Mouse (Mus musculus) liver, embryonic 12.5 days (tissue): ENCODE data around the gene Flad1. TPM values are rescaled to one million over a fixed set of nuclear protein-coding genes. Genes with fewer than 3 reads are reported as not detected.

Source experiments
- ATAC-seq: fragments of 200-750 bp; cut with Nextera tagmentation; 2 replicates; pipeline ENCODE4 v1.8.0; 2017; ENCODE audit warnings: moderate number of reproducible peaks, mild to moderate bottlenecking, moderate library complexity
- H3K27ac ChIP-seq: fragments of 300-500 bp; sonication (generic); 2 replicates; pipeline ENCODE4 v1.5.1; 2016; ENCODE audit warnings: mild to moderate bottlenecking
- H3K27me3 ChIP-seq: fragments of 300-500 bp; sonication (generic); replicated peaks from 2 replicates; pipeline ENCODE4 v1.6.1; 2016; ENCODE audit warnings: mild to moderate bottlenecking, moderate library complexity
- H3K36me3 ChIP-seq: fragments of 300-500 bp; sonication (generic); 2 replicates; pipeline ENCODE4 v1.6.1; 2016; ENCODE audit warnings: mild to moderate bottlenecking, moderate library complexity
- H3K4me1 ChIP-seq: fragments of 300-500 bp; sonication (generic); 2 replicates; pipeline ENCODE4 v1.6.1; 2016
- H3K4me2 ChIP-seq: fragments of 300-500 bp; sonication (generic); 2 replicates; pipeline ENCODE4 v1.6.1; 2016; ENCODE audit warnings: mild to moderate bottlenecking, moderate library complexity
- H3K4me3 ChIP-seq: fragments of 300-500 bp; sonication (generic); 2 replicates; pipeline ENCODE4 v1.5.1; 2016; ENCODE audit warnings: mild to moderate bottlenecking, moderate library complexity
- H3K9ac ChIP-seq: fragments of 300-500 bp; sonication (generic); 2 replicates; pipeline ENCODE4 v1.6.1; 2016; ENCODE audit warnings: mild to moderate bottlenecking, moderate library complexity
- H3K9me3 ChIP-seq: fragments of 300-500 bp; sonication (generic); replicated peaks from 2 replicates; pipeline ENCODE4 v1.6.1; 2016; ENCODE audit warnings: mild to moderate bottlenecking, moderate library complexity
- WGBS: fragments of 180-500 bp; shearing (Covaris S2); methylation state at CpG from one replicate; pipeline ENCODE4 v1.1.7; 2016; ENCODE audit not compliant: insufficient replicate concordance; 5-methylcytosine and 5-hydroxymethylcytosine counted together
- polyA plus RNA-seq: library from polyadenylated mRNA; unstranded; fragments of >200 nt; fragmentation: Nextera tagmentation; extraction: Ambion mirVana; gene quantifications from 2 replicates; pipeline ENCODE4 v1.2.1, GENCODE M21; 2016

The Flad1 gene
- polyA plus RNA-seq, 1 experiment from 2014 or later = 21.6 TPM

DNA sequence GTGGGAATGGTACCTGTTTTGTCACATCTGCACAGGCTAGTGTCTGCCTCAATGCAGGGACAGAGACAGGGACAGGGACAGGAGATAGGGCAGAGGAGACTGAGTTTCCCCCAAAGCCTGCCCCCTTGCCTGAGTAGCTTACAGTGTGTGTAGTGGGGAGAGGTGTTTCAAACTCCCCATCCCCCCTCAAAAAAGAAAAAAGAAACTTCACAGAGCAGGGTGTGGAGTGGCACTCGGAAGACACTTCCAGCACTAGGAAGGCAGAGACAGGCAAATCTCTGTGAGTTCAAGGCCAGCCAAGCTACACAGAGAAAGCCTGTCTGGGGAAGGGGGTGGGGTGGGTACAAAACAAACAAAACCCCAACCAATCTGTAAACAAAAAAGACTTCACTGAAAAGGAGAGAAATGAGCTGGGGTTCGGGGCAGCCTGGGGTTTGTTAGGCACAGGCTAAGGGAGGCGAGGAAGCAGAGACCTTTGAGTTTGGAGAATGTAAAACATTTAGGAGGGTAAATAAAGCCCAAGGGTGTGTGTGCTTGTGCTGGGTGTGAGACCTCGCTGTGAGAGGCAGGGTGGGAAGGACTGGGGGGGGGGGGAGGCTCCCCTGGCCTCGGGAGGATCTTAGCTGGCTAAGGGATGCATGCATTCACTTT is 38.0 kb downstream of the Flad1 start:
- H3K4me2 ChIP-seq = no peak overlapping the region
- no peaks in the 10 kb centered on the region for H3K36me3 ChIP-seq
- H3K9me3 ChIP-seq = no peaks in the 10 kb centered on the region
- peaks cover 7% of the 10 kb centered on the region; the same call in 1 of the 2 replicates for H3K27me3 ChIP-seq
- H3K4me1 ChIP-seq = peaks cover 24% of the 10 kb centered on the region
- WGBS = 34% methylated on average over 5 of the region's 5 CpGs
- no peak overlapping the region for H3K9ac ChIP-seq
- no peak overlapping the region for H3K4me3 ChIP-seq
- no peak for ATAC-seq
- no peak overlapping the region; the same call in 1 of the 2 replicates for H3K27ac ChIP-seq

DNA sequence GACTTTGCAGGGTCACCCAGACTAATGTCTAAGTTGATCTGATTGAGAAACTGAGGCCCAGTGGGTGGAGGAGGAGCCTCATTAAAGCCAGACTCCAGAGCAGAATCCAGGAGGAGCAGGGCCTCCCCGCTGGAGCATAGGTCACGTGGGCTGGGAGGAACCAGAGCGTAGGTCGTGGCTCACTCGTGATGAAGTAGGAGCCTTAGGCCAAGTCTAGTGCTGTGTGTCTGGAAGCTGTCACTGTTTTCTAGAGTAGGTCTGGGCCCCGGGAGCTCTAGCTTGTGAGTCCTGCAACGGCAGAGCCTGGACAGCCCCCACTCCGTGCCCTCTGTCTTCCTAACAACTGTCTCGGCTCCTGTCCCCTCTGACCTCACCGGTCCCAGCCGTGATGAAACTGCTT is 44.3 kb downstream of the Flad1 start:
- ATAC-seq = no peak
- Histone ChIP-seq H3K36me3 (no peaks in the 10 kb centered on the region), H3K27me3 (peaks cover 13% of the 10 kb centered on the region; the same call in 1 of the 2 replicates), H3K9ac (no peak overlapping the region), H3K4me3 (no peak overlapping the region), H3K27ac (no peak overlapping the region), H3K9me3 (no peaks in the 10 kb centered on the region), H3K4me2 (no peak overlapping the region), H3K4me1 (no peaks in the 10 kb centered on the region)
- 65% methylated on average over 11 of the region's 11 CpGs for WGBS

DNA sequence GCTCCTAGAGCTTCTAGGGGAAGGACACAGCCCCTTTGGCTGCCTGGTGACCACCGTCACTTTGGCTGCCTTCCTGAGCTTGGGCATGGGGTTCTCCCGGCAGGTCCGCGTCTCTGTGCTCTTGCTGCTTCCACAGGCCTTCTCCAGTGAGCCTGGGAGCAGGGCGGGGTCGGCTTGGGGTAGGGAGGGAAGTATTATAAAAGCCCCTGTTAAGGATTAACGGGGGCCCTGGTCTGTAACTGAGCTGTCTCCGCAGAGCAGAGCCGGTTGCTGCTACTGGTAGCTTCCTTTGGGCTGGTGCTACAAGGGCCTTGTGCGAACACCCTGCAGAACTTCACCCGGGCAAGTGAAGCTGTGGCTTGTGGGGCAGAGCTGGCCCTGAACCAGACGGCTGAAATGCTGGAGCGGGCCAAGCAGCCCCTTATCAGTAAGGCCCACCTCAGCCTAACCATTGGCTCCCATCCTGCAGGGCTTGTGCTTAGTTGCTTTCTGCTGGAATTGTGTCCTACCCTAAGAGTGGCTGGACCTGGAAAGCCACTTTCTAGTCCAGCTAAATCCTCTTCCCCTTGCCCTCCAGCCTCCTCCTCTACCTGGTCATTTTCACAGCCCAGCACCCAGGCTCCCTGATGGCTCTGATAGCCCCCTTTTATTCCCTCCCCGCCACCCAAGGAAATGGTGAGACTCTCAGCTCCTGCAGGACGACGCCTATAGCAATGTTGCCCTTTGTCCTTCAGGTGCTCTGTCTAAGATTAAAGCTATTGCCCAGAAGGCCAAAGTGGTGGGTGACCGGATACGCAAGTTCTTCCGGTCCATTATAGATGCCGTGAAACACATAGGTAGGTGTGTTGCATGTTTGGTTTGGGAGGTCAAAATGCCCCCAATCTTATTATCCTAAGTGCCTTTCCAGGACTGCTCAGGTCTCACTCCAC is 45.9 kb downstream of the Flad1 start:
- Histone ChIP-seq H3K9ac (no peak overlapping the region), H3K27ac (no peak overlapping the region), H3K36me3 (no peaks in the 10 kb centered on the region), H3K9me3 (no peaks in the 10 kb centered on the region), H3K4me2 (no peak overlapping the region), H3K4me1 (no peaks in the 10 kb centered on the region), H3K4me3 (no peak overlapping the region), H3K27me3 (peaks cover 13% of the 10 kb centered on the region; the same call in 1 of the 2 replicates)
- ATAC-seq = no peak
- 61% methylated on average over 20 of the region's 20 CpGs for WGBS

DNA sequence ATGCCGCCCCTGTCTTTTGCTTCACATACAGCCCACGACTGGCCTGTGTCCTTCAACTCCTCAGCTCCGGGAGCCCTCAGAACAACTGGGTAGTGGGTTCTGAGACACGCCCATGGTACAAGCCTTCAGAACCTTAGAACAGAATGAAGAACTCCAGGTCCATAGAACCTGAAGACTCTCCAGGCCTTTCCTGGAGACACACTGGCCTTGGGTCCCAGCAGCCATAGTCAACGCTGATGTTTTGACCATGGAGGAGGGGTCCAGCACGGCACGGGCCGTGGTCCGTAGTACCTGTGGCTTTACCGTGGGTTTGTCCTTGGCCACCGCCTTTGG is 46.6 kb downstream of the Flad1 start, which contains the start of gene Dcst1:
Gene Dcst1 (minus strand): TSS at position 101 of the 333 bp plus-strand sequence.
- H3K9ac ChIP-seq = no peak within 1 kb of the TSS
- no peak for ATAC-seq
- no peak within 1 kb of the TSS for H3K27ac ChIP-seq
- H3K27me3 ChIP-seq = peaks cover 13% of the 10 kb centered on the region; the same call in 1 of the 2 replicates
- H3K9me3 ChIP-seq = no peaks in the 10 kb centered on the region
- no peaks in the 10 kb centered on the region for H3K4me1 ChIP-seq
- H3K4me3 ChIP-seq = no peak within 1 kb of the TSS
- H3K4me2 ChIP-seq = no peak within 1 kb of the TSS
- WGBS = 68% methylated on average over 11 of the region's 11 CpGs
- no peaks in the 10 kb centered on the region for H3K36me3 ChIP-seq

DNA sequence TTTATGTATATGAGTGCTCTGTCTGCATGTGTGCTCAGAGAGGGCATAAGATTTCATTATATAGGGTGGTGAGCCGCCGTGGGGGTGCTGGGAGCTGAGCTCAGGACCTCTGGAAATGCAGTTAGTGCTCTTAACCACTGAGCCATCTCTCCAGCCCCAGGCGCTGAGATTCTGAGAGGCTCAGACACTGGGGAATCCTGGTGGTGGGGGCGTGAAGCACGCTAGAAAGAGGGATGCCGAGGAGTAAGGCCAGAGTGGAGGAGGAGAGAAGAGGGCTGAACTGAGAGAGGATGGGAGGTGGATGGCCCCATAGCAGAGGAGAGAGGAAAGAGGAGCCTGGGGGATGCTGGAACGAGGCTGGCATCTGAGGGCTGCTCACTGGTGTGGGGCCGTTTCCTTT is 47.0 kb downstream of the Flad1 start:
- Histone ChIP-seq H3K9me3 (no peaks in the 10 kb centered on the region), H3K4me2 (no peak overlapping the region), H3K4me3 (no peak overlapping the region), H3K36me3 (no peaks in the 10 kb centered on the region), H3K9ac (no peak overlapping the region), H3K27me3 (peaks cover 13% of the 10 kb centered on the region; the same call in 1 of the 2 replicates), H3K27ac (no peak overlapping the region), H3K4me1 (no peaks in the 10 kb centered on the region)
- ATAC-seq = no peak
- WGBS = 57% methylated on average over 8 of the region's 8 CpGs

DNA sequence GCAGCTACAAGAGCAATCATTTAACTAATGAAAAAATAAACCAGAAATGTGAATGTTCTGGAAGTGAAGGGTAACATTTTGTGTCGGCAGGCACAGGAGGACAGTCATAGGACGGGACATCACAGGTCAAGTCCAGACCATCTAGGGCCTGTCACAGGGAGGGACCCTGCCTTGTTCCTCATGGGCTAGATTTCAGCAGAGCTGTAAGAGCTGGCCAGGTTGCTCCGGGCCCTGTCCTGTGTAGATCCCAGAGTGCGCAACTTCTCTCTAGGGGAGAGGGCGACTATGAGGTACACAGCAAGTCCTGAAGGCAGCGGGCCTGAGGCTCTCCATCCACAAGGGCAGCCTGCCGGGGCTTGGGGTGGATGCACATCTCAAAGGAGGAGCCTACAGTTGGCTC is 50.0 kb downstream of the Flad1 start, which contains the start of gene Dcst2:
Gene Dcst2 (plus strand): TSS at position 301 of the 400 bp plus-strand sequence.
- H3K4me1 ChIP-seq = no peaks in the 10 kb centered on the region
- H3K27me3 ChIP-seq = peaks cover 26% of the 10 kb centered on the region
- H3K4me2 ChIP-seq = no peak within 1 kb of the TSS

DNA sequence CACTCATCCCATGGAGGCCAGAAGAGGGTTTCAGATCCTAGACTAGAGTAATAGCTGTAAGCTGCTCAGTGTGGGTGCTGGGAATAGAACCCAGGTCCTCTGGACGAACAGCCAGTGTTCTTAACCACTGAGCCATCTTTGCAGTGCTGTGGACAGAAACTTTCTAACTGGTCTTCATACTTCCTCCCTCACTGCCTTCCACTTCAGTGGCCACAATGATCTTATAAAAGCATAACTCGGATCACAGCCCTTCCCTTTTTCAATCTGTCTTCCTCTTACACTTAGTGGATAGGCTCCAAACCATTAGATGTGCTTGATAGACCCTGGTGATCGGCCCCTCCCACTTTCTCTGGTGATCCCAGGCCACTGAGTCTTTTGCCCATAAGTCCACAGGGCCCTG is 51.4 kb downstream of the Flad1 start:
- no peaks in the 10 kb centered on the region for H3K36me3 ChIP-seq
- H3K4me1 ChIP-seq = no peaks in the 10 kb centered on the region
- H3K4me3 ChIP-seq = no peak overlapping the region
- no peak overlapping the region for H3K27ac ChIP-seq
- H3K9ac ChIP-seq = no peak overlapping the region
- ATAC-seq = no peak
- H3K4me2 ChIP-seq = no peak overlapping the region
- no peaks in the 10 kb centered on the region for H3K9me3 ChIP-seq
- 42% methylated on average over 3 of the region's 3 CpGs for WGBS
- peaks cover 34% of the 10 kb centered on the region for H3K27me3 ChIP-seq

More for the DNA sequence above, 50.0 kb downstream of the Flad1 start, which contains the start of gene Dcst2:
- no peak for ATAC-seq
- 71% methylated on average over 7 of the region's 7 CpGs for WGBS
- no peak within 1 kb of the TSS for H3K9ac ChIP-seq
- H3K9me3 ChIP-seq = no peaks in the 10 kb centered on the region
- H3K27ac ChIP-seq = no peak within 1 kb of the TSS
- H3K36me3 ChIP-seq = no peaks in the 10 kb centered on the region
- no peak within 1 kb of the TSS for H3K4me3 ChIP-seq

DNA sequence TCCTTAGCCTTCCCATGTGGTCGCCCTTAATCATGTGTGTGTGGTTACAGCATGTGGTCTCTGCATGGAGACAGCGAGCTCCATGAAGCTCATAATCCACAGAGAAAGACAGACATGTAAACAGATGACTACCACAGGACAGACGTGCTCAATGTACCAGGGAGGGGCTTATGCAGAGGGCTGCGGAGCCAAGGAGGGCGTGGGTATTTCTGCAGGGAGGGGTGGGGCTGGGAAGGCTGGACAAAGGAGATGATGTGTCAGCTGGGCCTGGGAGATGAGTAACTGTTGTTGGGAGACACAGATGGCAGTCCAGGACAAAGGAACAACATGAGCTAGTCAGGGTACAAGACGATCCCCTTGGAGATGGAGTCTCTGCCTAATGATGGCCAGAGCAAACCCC is 52.0 kb downstream of the Flad1 start:
- no peak for ATAC-seq

DNA sequence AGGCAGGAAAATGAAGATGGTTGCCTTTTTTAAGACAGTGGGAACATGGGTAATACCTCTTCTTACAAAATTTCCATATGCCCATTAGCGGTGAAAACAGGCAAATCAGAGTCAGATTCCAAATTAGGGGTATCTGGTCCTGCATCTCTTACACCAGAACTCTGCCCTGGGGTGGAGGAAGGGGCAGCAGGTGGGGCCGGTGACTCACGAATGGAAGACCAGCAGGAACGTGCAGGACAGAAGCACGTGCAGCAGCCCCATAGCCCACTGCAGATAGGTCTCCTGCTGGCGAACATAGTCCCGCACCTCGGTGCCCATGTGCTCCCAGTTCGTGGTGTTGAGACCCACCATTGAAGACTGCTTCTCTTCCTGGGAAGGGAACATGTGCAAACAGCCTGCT is 55.6 kb downstream of the Flad1 start:
- Histone ChIP-seq H3K36me3 (no peaks in the 10 kb centered on the region), H3K4me2 (no peak overlapping the region), H3K9me3 (no peaks in the 10 kb centered on the region), H3K4me1 (peaks cover 6% of the 10 kb centered on the region; the same call in 1 of the 2 replicates), H3K4me3 (no peak overlapping the region), H3K27me3 (peaks cover 61% of the 10 kb centered on the region), H3K27ac (no peak overlapping the region), H3K9ac (no peak overlapping the region)
- ATAC-seq = no peak
- WGBS = 50% methylated on average over 9 of the region's 9 CpGs

More for the DNA sequence above, 52.0 kb downstream of the Flad1 start:
- WGBS = 54% methylated on average over 6 of the region's 6 CpGs
- Histone ChIP-seq H3K27ac (no peak overlapping the region), H3K27me3 (peaks cover 28% of the 10 kb centered on the region), H3K9me3 (no peaks in the 10 kb centered on the region), H3K4me1 (no peaks in the 10 kb centered on the region), H3K9ac (no peak overlapping the region), H3K4me2 (no peak overlapping the region), H3K36me3 (no peaks in the 10 kb centered on the region), H3K4me3 (no peak overlapping the region)

DNA sequence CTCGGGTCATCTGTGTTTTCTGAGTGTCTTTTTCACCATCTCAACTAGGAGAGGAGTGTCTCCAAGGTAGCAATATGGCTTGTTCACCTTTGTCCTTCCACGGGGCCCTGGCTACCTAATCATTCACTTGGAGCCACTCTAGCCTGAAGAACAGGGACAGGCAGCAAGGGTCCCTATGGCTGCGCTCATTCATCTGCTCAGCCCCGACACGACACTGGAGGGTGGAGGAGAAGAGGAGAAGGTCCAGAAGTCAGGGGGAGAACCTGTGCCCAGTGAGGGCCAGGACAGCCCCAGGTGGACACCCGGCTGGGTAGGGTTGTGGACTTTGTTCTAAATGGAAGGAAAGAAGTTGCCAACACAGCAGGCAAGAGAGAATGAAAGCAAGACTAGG is 56.2 kb downstream of the Flad1 start:
- Histone ChIP-seq H3K9me3 (no peaks in the 10 kb centered on the region), H3K4me1 (peaks cover 6% of the 10 kb centered on the region; the same call in 1 of the 2 replicates), H3K27ac (no peak overlapping the region), H3K9ac (no peak overlapping the region), H3K36me3 (no peaks in the 10 kb centered on the region), H3K4me2 (no peak overlapping the region), H3K4me3 (no peak overlapping the region), H3K27me3 (peaks cover 66% of the 10 kb centered on the region)
- no peak for ATAC-seq
- 59% methylated on average over 6 of the region's 6 CpGs for WGBS

DNA sequence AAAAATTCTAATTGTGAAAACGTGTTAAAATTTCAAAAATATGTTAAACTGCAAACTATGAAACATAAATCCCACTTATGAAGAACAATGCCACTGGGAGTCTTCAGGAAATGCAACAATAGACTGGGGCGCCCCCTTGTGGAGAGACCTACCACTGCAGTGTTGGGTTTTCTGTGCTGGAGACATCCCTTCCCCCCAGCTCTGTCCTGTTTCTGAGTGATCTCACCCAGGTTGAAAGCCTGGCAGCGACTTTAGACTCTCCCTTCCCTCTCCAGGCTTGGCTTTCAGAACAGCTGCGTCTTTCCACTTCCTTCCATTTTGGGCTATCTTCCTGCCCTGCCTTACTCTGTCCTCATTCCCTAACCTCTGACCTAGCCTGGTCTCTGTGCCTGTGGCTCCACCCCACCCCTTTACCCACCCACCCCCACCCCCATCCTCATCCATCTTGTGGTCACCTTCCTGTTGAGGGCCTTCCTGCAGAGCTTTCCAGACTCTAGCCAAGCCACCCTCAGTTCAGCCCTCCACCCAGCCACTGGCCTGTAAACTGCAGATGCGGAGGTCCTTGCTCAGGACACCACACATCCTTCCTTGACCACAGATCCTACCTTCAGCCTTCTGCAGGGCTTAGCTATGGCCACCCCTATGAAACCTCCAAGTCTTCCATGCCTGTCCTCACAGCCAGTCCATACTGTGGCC is 56.7 kb downstream of the Flad1 start:
- H3K4me2 ChIP-seq = no peak overlapping the region
- no peak overlapping the region for H3K9ac ChIP-seq
- no peak for ATAC-seq
- peaks cover 12% of the 10 kb centered on the region for H3K4me1 ChIP-seq
- H3K4me3 ChIP-seq = no peak overlapping the region
- H3K9me3 ChIP-seq = no peaks in the 10 kb centered on the region
- no peaks in the 10 kb centered on the region for H3K36me3 ChIP-seq
- WGBS = 9% methylated on average over 5 of the region's 5 CpGs
- peaks cover 72% of the 10 kb centered on the region for H3K27me3 ChIP-seq
- H3K27ac ChIP-seq = no peak overlapping the region

DNA sequence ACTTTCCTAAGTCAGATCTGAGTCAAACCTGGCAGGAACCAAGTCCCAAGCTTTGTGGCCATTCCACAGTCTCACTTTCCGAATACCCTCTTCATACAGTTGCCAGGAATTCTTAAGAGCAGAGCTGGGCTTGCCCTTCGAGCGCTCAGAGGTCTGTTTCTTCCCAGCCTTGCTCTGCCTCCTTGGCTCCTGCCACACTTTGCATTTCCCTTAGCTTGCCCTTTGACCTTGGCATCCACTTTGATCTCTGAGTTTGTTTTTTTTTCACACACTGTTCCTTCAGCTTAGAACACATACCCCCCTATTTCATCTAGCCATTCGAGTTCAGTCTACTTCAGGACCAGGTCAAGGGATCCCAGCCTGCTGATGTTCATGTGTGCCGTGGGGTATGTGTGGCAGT is 60.4 kb downstream of the Flad1 start:
- no peaks in the 10 kb centered on the region for H3K9me3 ChIP-seq
- H3K4me1 ChIP-seq = peaks cover 25% of the 10 kb centered on the region
- no peak overlapping the region for H3K9ac ChIP-seq
- no peak for ATAC-seq
- H3K4me3 ChIP-seq = no peak overlapping the region
- no peak overlapping the region for H3K4me2 ChIP-seq
- peaks cover 87% of the 10 kb centered on the region for H3K27me3 ChIP-seq
- WGBS = 58% methylated on average over 5 of the region's 5 CpGs
- no peak overlapping the region for H3K27ac ChIP-seq
- H3K36me3 ChIP-seq = no peaks in the 10 kb centered on the region
